Mouse (Mus musculus): ENCODE data around the gene Psmb6.

- TF ChIP-seq CTCF (IDR thresholded peaks at IDR 0.05; ENCODE audit: insufficient read depth, low read depth, low read length) (no peak), POLR2A (IDR thresholded peaks at IDR 0.05; ENCODE audit: insufficient read depth, low read depth, low read length) (no peak)
Observed at GRCm38 (mm10) chr11:70564276-70564873, 39.2 kb downstream of the Psmb6 start.

Measured in olfactory bulb, adult 2 months (tissue).